Mouse (Mus musculus) hindbrain, embryonic 11.5 days (tissue): Measurements from ENCODE around the gene Tsga10ip. TPM values are rescaled to one million over a fixed set of nuclear protein-coding genes. Genes with fewer than 3 reads are reported as not detected.

ENCODE experiments used
- ATAC-seq: fragments of 200-750 bp; cut with Nextera tagmentation; 2 replicates; pipeline ENCODE4 v1.8.0; 2017; ENCODE audit warnings: mild to moderate bottlenecking, moderate TSS enrichment, moderate library complexity; ENCODE audit not compliant: low FRiP score
- DNase-seq: peaks from one replicate; pipeline ENCODE4 v3.0.0-alpha.2; 2015; ENCODE audit warnings: low spot score
- H3K27ac ChIP-seq: fragments of 300-500 bp; sonication (generic); 2 replicates; pipeline ENCODE4 v1.5.1; 2014; ENCODE audit warnings: mild to moderate bottlenecking, low read depth, low read length
- H3K27me3 ChIP-seq: fragments of 300-500 bp; sonication (generic); 2 replicates; pipeline ENCODE4 v1.6.1; 2014; ENCODE audit warnings: mild to moderate bottlenecking, low read length, moderate library complexity, mixed read lengths; ENCODE audit not compliant: control insufficient read depth, insufficient read depth
- H3K36me3 ChIP-seq: fragments of 300-500 bp; sonication (generic); 2 replicates; pipeline ENCODE4 v1.6.1; 2014; ENCODE audit warnings: mild to moderate bottlenecking, low read length, moderate library complexity, mixed read lengths; ENCODE audit not compliant: control insufficient read depth, insufficient read depth
- H3K4me1 ChIP-seq: fragments of 300-500 bp; sonication (generic); replicated peaks from 2 replicates; pipeline ENCODE4 v1.6.1; 2014; ENCODE audit warnings: low read length, mixed read lengths; ENCODE audit not compliant: control insufficient read depth, insufficient read depth
- H3K4me2 ChIP-seq: fragments of 300-500 bp; sonication (generic); replicated peaks from 2 replicates; pipeline ENCODE4 v1.6.1; 2014; ENCODE audit warnings: mild to moderate bottlenecking, low read depth, low read length
- H3K4me3 ChIP-seq: fragments of 300-500 bp; sonication (generic); 2 replicates; pipeline ENCODE4 v1.5.1; 2014; ENCODE audit warnings: low read depth, low read length
- H3K9ac ChIP-seq: fragments of 300-500 bp; sonication (generic); 2 replicates; pipeline ENCODE4 v1.6.1; 2014; ENCODE audit warnings: low read depth, low read length
- H3K9me3 ChIP-seq: fragments of 300-500 bp; sonication (generic); 2 replicates; pipeline ENCODE4 v1.6.1; 2016; ENCODE audit warnings: low read length; ENCODE audit not compliant: control insufficient read depth
- WGBS: fragments of 180-500 bp; shearing (Covaris S2); extraction: QIAGEN DNeasy Blood & Tissue Kit; methylation state at CpG from one replicate; pipeline ENCODE4 v1.1.7; 2014; 5-methylcytosine and 5-hydroxymethylcytosine counted together
- polyA plus RNA-seq: library from polyadenylated mRNA; unstranded; fragments of >200 nt; fragmentation: Nextera tagmentation; extraction: Ambion mirVana; gene quantifications from 2 replicates; pipeline ENCODE4 v1.2.1, GENCODE M21; 2014

Tsga10ip gene
- 0.53 and 0.54 TPM in 2 replicates for polyA plus RNA-seq

DNA sequence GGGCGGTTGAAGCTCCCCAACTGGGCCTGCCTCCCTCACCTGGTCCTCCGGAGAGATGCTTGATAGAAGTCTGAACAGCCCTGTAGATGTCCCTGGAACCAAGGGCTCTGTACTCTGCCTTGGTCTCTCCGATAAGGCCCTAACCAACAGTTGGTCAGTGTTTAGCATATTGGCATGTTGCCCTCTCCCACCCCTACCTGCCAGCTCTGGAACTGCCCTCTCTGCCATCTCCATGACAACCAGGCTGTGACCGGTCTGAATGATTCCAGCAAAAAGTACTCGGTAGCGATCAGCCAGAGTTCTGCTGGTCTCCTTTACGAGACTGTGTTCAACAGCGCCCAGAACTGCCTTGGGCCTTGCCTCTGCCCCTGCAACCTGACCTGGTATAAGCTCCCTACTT, at the start of gene Tsga10ip:
TSS of gene Tsga10ip (minus strand) at position 234 of the 400 bp plus-strand sequence.
- DNase-seq, result no peak
- no peak for ATAC-seq
- Histone ChIP-seq H3K4me3 (no peak within 1 kb of the TSS), H3K27me3 (no peaks in the 10 kb centered on the region), H3K9me3 (no peaks in the 10 kb centered on the region), H3K4me1 (no peaks in the 10 kb centered on the region), H3K36me3 (no peaks in the 10 kb centered on the region), H3K27ac (no peak within 1 kb of the TSS), H3K9ac (no peak within 1 kb of the TSS), H3K4me2 (no peak within 1 kb of the TSS)
- 76% methylated on average over 8 of the region's 8 CpGs for WGBS

DNA sequence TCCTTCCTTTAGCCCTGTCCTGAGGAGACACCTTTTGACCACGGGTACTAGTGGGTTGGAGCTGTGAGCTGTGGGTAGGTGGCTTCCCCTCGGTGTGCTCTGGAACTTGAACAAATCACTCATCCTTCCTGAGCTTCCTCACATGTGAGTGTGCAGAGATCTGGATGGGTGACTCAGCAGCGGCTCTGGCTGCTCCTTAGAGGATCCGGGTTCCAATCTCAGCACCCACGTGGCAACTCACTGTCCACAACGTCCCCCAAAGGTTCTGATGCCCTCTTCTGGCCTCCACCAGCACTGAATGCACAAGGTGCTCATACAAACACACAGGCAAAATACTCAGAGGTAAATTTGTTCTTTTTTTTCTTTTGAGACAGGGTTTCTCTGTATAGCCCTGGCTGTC, 49.4 kb upstream of the Tsga10ip start:
- no peak overlapping the region for H3K4me2 ChIP-seq
- DNase-seq (no peak), ATAC-seq (no peak)
- no peak overlapping the region for H3K27ac ChIP-seq
- H3K4me1 ChIP-seq, result peaks cover 9% of the 10 kb centered on the region
- H3K4me3 ChIP-seq, result no peak overlapping the region
- H3K9ac ChIP-seq, result no peak overlapping the region
- H3K9me3 ChIP-seq, result no peaks in the 10 kb centered on the region
- 73% methylated on average over 6 of the region's 6 CpGs for WGBS
- H3K36me3 ChIP-seq, result no peaks in the 10 kb centered on the region
- H3K27me3 ChIP-seq, result peaks cover 37% of the 10 kb centered on the region

- 82% methylated on average over 3 of the region's 3 CpGs for WGBS
- H3K9me3 ChIP-seq, result no peaks in the 10 kb centered on the region
- no peaks in the 10 kb centered on the region; the same call in 1 of the 2 replicates for H3K4me1 ChIP-seq
- H3K4me2 ChIP-seq, result no peak overlapping the region
- DNase-seq (no peak), ATAC-seq (no peak)
- peaks cover 46% of the 10 kb centered on the region for H3K27me3 ChIP-seq
- no peak overlapping the region for H3K4me3 ChIP-seq
- H3K9ac ChIP-seq, result no peak overlapping the region
- H3K36me3 ChIP-seq, result no peaks in the 10 kb centered on the region
- no peak overlapping the region for H3K27ac ChIP-seq
These were observed 47.3 kb upstream of the Tsga10ip start for GRCm38 (mm10) chr19:5449673-5450072.

DNA sequence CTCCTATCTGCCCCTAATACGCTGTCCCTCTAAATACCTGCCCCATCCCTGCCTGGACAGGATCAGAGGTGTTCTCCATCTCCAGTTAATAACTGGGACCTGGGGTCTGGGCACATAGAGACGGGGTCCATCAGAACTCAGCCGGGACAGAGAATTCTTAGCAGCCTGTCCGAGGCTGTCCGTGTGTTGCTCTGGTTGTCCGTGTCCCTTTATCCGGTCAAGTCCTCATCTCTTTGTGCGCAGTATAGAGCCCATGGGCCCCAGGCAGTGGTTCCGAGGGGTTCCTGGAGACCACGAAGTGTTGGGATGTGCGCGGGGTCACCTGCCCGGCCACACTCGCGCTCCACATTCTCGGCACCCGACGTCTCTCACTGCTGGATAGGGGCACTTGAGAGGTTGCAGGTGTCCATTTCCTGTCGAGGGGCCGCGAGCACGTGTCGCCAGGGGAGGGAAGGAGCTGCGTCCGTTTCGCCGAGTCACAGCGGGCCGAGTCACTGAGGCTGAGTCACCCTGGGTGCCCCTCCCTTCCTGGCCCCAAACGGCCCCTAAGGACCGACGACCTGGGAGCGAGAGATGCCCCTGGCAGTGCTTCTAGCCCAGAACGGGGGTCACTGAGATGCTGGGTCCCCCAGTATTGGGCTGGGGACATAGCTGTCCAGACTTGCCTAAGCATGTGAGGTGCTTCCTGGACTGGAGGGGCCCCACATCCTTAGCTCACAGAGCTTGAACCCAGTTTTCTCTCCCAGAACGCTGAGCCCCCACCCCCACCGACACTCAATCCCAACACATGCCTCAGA, 46.2 kb upstream of the Tsga10ip start:
- Histone ChIP-seq H3K4me2 (peak overlapping the region; percentile 82; the same call in 1 of the 2 replicates), H3K4me1 (no peaks in the 10 kb centered on the region; the same call in 1 of the 2 replicates), H3K36me3 (no peaks in the 10 kb centered on the region), H3K27ac (no peak overlapping the region), H3K9me3 (no peaks in the 10 kb centered on the region), H3K9ac (no peak overlapping the region), H3K4me3 (peak overlapping the region; percentile 52; the same call in 1 of the 2 replicates), H3K27me3 (peaks cover 46% of the 10 kb centered on the region)
- no peak for ATAC-seq
- peak; percentile 51 for DNase-seq
- 9% methylated on average over 36 of the region's 36 CpGs for WGBS

GRCm38 (mm10) chr19:5447515-5448353, 45.4 kb upstream of the Tsga10ip start, which contains the start of gene Fosl1:
Gene Fosl1, plus strand, starts transcription at chr19:5447547.
- DNase-seq, result peak; percentile 74
- H3K36me3 ChIP-seq, result no peaks in the 10 kb centered on the region
- no peak within 1 kb of the TSS for H3K27ac ChIP-seq
- peak; percentile 51; the same call in 1 of the 2 replicates for ATAC-seq
- H3K27me3 ChIP-seq, result peaks cover 46% of the 10 kb centered on the region
- H3K9me3 ChIP-seq, result no peaks in the 10 kb centered on the region
- peak within 1 kb of the TSS; percentile 82 for H3K4me2 ChIP-seq
- H3K4me3 ChIP-seq, result peak within 1 kb of the TSS; percentile 52
- WGBS, result under 1% methylated on average over 70 of the region's 70 CpGs
- peak within 1 kb of the TSS; percentile 36; the same call in 1 of the 2 replicates for H3K9ac ChIP-seq
- no peaks in the 10 kb centered on the region; the same call in 1 of the 2 replicates for H3K4me1 ChIP-seq

DNA sequence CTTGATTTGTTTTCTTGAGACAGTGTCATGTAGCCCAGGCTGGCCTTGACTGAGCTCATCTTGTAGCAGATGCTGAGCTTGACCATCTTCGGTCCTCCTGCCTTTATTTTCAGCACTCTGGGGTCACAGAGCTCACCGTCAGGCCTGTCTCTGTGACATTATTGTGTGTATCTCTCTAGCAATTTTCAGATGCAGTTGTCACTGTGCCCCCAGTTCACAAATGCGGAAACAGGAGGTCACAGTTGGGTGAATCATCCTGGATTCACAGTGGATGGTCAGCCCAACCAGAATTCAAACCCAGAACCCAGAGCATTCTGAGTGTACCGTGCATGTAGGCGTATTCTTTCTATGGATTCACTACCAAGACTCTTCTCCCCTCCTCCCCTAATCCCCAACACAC, 43.4 kb upstream of the Tsga10ip start:
- ATAC-seq, result no peak
- Histone ChIP-seq H3K27me3 (peaks cover 46% of the 10 kb centered on the region), H3K4me3 (no peak overlapping the region), H3K27ac (no peak overlapping the region), H3K4me1 (no peaks in the 10 kb centered on the region; the same call in 1 of the 2 replicates), H3K9me3 (no peaks in the 10 kb centered on the region), H3K9ac (no peak overlapping the region), H3K36me3 (no peaks in the 10 kb centered on the region), H3K4me2 (no peak overlapping the region)
- no peak for DNase-seq
- WGBS, result 88% methylated on average over 5 of the region's 5 CpGs

- 30% methylated on average over 7 of the region's 7 CpGs for WGBS
- Histone ChIP-seq H3K9me3 (no peaks in the 10 kb centered on the region; the same call in 1 of the 2 replicates), H3K4me1 (no peaks in the 10 kb centered on the region; the same call in 1 of the 2 replicates), H3K27me3 (peaks cover 41% of the 10 kb centered on the region), H3K4me2 (no peak overlapping the region), H3K4me3 (no peak overlapping the region), H3K36me3 (no peaks in the 10 kb centered on the region), H3K27ac (no peak overlapping the region), H3K9ac (no peak overlapping the region)
- no peak for DNase-seq
- no peak for ATAC-seq
These were observed 42.6 kb upstream of the Tsga10ip start for GRCm38 (mm10) chr19:5444954-5445353.

DNA sequence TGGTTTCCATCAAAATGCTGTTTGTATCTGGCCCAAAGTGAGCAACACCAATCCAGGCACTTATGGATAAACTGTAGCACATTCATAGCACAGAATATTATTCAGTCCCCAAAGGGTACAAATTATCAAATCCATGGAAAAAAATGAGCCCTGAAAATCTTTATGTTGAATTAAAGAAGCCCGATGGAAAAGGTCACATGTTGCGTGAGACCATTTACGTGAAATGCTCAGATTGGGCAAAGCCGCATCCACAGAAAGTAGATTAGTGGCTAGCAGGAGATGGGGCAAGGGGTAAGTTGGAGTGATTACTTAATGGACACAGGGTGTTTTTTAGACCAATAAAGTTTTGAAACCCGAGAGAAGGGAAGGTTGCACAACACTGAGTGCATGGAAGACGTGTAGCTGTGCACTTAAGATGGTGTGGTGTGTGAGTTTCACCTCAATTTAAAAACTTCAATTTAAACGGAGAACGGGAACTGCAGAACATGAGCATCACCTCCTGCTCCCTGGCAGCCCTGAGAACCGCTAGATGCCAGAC, 42.1 kb upstream of the Tsga10ip start:
- H3K9me3 ChIP-seq, result no peaks in the 10 kb centered on the region; the same call in 1 of the 2 replicates
- peaks cover 36% of the 10 kb centered on the region for H3K27me3 ChIP-seq
- ATAC-seq (no peak), DNase-seq (no peak)
- WGBS, result 67% methylated on average over 9 of the region's 9 CpGs
- H3K36me3 ChIP-seq, result no peaks in the 10 kb centered on the region
- no peak overlapping the region for H3K9ac ChIP-seq
- H3K4me1 ChIP-seq, result no peaks in the 10 kb centered on the region; the same call in 1 of the 2 replicates
- no peak overlapping the region for H3K4me3 ChIP-seq
- H3K4me2 ChIP-seq, result no peak overlapping the region
- H3K27ac ChIP-seq, result no peak overlapping the region
